Mouse (Mus musculus): Measurements from ENCODE around the gene Tmem177. TPM values are rescaled to one million over a fixed set of nuclear protein-coding genes. Genes with fewer than 3 reads are reported as not detected.
A peak's percentile ranks its signal among the peaks of the same experiment; 100 is the strongest.

Tmem177 gene
- total and polyA plus RNA-seq, 2 experiments from 2014 or later, result 4.2 to 10.8 TPM

GRCm38 (mm10) chr1:119950086-119950485 is 37.1 kb upstream of the Tmem177 start:
- Histone ChIP-seq H3K27ac (no peak overlapping the region), H3K9me3 (ENCODE audit: low read length) (no peaks in the 10 kb centered on the region), H3K27me3 (ENCODE audit: insufficient read depth, low read length) (no peaks in the 10 kb centered on the region), H3K4me3 (ENCODE audit: low read length) (no peak overlapping the region), H3K4me2 (ENCODE audit: low read depth, low read length) (no peak overlapping the region), H3K4me1 (ENCODE audit: insufficient read depth, low read length) (no peaks in the 10 kb centered on the region), H3K36me3 (ENCODE audit: insufficient read depth, low read length) (no peaks in the 10 kb centered on the region), H3K9ac (replicated peaks; ENCODE audit: low read length) (no peak overlapping the region)
- TF ChIP-seq CTCF (IDR thresholded peaks at IDR 0.05; ENCODE audit: low read depth), result no peak
- 96% methylated on average over 8 of the region's 8 CpGs for WGBS
- DNase-seq (ENCODE audit: low spot score) (no peak), ATAC-seq (no peak)

DNA sequence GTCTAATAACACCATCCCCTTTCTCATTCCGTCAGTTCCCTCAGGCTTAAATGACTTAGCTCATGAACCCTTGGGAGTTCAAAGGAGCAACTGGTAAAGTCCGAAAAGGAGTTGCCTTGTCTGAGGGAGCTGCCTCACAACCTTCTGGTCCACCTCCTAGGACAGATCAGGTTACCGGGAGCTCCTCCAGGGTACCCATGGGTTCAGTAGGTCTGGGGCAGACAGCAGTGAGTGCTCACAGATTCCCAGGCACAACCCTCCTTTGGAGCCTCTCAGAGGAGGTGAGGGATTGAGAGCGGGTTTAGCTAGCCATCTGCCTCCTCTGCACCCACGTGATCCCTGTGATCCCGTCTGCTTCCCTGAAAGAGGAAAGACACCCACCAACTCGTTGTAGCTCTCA is 23.9 kb upstream of the Tmem177 start:
- Histone ChIP-seq H3K4me3 (ENCODE audit: low read length) (no peak overlapping the region), H3K27me3 (ENCODE audit: insufficient read depth, low read length) (no peaks in the 10 kb centered on the region), H3K4me1 (ENCODE audit: insufficient read depth, low read length) (no peaks in the 10 kb centered on the region), H3K9ac (replicated peaks; ENCODE audit: low read length) (no peak overlapping the region), H3K27ac (no peak overlapping the region), H3K9me3 (ENCODE audit: low read length) (no peaks in the 10 kb centered on the region), H3K36me3 (ENCODE audit: insufficient read depth, low read length) (no peaks in the 10 kb centered on the region), H3K4me2 (ENCODE audit: low read depth, low read length) (no peak overlapping the region)
- TF ChIP-seq CTCF (IDR thresholded peaks at IDR 0.05; ENCODE audit: low read depth), result no peak
- 40% methylated on average over 7 of the region's 7 CpGs for WGBS
- no peak for DNase-seq (ENCODE audit: low spot score)
- no peak for ATAC-seq

- peak; percentile 26 for DNase-seq (ENCODE audit: low spot score)
- Histone ChIP-seq H3K9ac (replicated peaks; ENCODE audit: low read length) (no peak overlapping the region), H3K4me1 (ENCODE audit: insufficient read depth, low read length) (no peaks in the 10 kb centered on the region), H3K9me3 (ENCODE audit: low read length) (no peaks in the 10 kb centered on the region), H3K27ac (no peak overlapping the region), H3K36me3 (ENCODE audit: insufficient read depth, low read length) (no peaks in the 10 kb centered on the region), H3K4me3 (ENCODE audit: low read length) (no peak overlapping the region), H3K27me3 (ENCODE audit: insufficient read depth, low read length) (no peaks in the 10 kb centered on the region), H3K4me2 (ENCODE audit: low read depth, low read length) (no peak overlapping the region)
- peak; percentile 63 for ATAC-seq
- TF ChIP-seq CTCF (IDR thresholded peaks at IDR 0.05; ENCODE audit: low read depth), result no peak
- WGBS, result 73% methylated on average over 4 of the region's 4 CpGs
These were observed 18.6 kb upstream of the Tmem177 start for GRCm38 (mm10) chr1:119931421-119932150.

- peak; percentile 83 for TF ChIP-seq CTCF (IDR thresholded peaks at IDR 0.05; ENCODE audit: low read depth)
- Histone ChIP-seq H3K27ac (no peak overlapping the region), H3K9me3 (ENCODE audit: low read length) (no peaks in the 10 kb centered on the region), H3K9ac (replicated peaks; ENCODE audit: low read length) (no peak overlapping the region), H3K4me3 (ENCODE audit: low read length) (no peak overlapping the region), H3K4me1 (ENCODE audit: insufficient read depth, low read length) (no peaks in the 10 kb centered on the region), H3K27me3 (ENCODE audit: insufficient read depth, low read length) (no peaks in the 10 kb centered on the region), H3K36me3 (ENCODE audit: insufficient read depth, low read length) (no peaks in the 10 kb centered on the region), H3K4me2 (ENCODE audit: low read depth, low read length) (no peak overlapping the region)
- ATAC-seq (no peak), DNase-seq (ENCODE audit: low spot score) (peak; percentile 79)
- 52% methylated on average over 1 of the region's 1 CpGs for WGBS
These were observed 16.7 kb upstream of the Tmem177 start for GRCm38 (mm10) chr1:119929715-119930114.

GRCm38 (mm10) chr1:119919299-119919698 is 6.3 kb upstream of the Tmem177 start:
- no peaks in the 10 kb centered on the region for H3K36me3 ChIP-seq (ENCODE audit: insufficient read depth, low read length)
- H3K4me1 ChIP-seq (ENCODE audit: insufficient read depth, low read length), result no peaks in the 10 kb centered on the region
- no peak overlapping the region for H3K4me3 ChIP-seq (ENCODE audit: low read length)
- H3K27ac ChIP-seq, result no peak overlapping the region
- H3K9me3 ChIP-seq (ENCODE audit: low read length), result no peaks in the 10 kb centered on the region
- no peak for ATAC-seq
- WGBS, result 59% methylated on average over 4 of the region's 4 CpGs
- no peak for DNase-seq (ENCODE audit: low spot score)
- H3K4me2 ChIP-seq (ENCODE audit: low read depth, low read length), result no peak overlapping the region
- H3K27me3 ChIP-seq (ENCODE audit: insufficient read depth, low read length), result no peaks in the 10 kb centered on the region
- peak; percentile 61 for TF ChIP-seq CTCF (IDR thresholded peaks at IDR 0.05; ENCODE audit: low read depth)
- H3K9ac ChIP-seq (replicated peaks; ENCODE audit: low read length), result no peak overlapping the region

GRCm38 (mm10) chr1:119916823-119917371 is 3.9 kb upstream of the Tmem177 start:
- no peak overlapping the region for H3K4me2 ChIP-seq (ENCODE audit: low read depth, low read length)
- H3K27ac ChIP-seq, result no peak overlapping the region
- TF ChIP-seq CTCF (IDR thresholded peaks at IDR 0.05; ENCODE audit: low read depth), result no peak
- H3K4me3 ChIP-seq (ENCODE audit: low read length), result no peak overlapping the region
- no peak for DNase-seq (ENCODE audit: low spot score)
- no peak for ATAC-seq
- H3K27me3 ChIP-seq (ENCODE audit: insufficient read depth, low read length), result no peaks in the 10 kb centered on the region
- no peaks in the 10 kb centered on the region for H3K9me3 ChIP-seq (ENCODE audit: low read length)
- no peaks in the 10 kb centered on the region for H3K4me1 ChIP-seq (ENCODE audit: insufficient read depth, low read length)
- no peak overlapping the region for H3K9ac ChIP-seq (replicated peaks; ENCODE audit: low read length)
- 85% methylated on average over 5 of the region's 5 CpGs for WGBS
- H3K36me3 ChIP-seq (ENCODE audit: insufficient read depth, low read length), result no peaks in the 10 kb centered on the region

DNA sequence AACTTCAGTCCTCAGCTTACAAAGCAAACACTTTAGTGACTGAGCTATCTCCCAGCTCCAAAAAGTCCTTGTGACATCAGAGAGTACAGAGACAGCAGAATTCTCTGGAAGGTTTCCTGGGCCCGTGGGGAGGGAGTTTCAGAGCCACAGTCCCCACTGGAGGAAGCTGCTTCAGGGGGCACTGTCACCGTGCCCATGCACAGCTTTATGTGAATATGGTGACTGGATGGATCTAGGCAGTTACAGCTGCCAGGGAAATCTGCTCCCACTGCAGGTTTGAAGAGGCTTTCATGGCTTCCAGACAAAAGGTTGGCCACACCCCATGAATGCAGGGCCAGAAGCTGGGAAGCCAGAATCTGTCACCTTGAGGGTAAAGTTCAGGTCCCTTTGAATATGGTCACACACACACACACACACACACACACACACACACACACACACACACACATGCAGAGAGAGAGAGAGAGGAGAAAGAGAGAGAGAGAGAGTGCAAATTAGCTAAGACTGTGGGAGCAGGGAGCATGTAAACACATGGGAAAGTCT is 5.7 kb downstream of the Tmem177 start:
- TF ChIP-seq CTCF (IDR thresholded peaks at IDR 0.05; ENCODE audit: low read depth), result no peak
- H3K9me3 ChIP-seq (ENCODE audit: low read length), result no peaks in the 10 kb centered on the region
- no peaks in the 10 kb centered on the region for H3K27me3 ChIP-seq (ENCODE audit: insufficient read depth, low read length)
- DNase-seq (ENCODE audit: low spot score) (no peak), ATAC-seq (no peak)
- no peak overlapping the region for H3K4me3 ChIP-seq (ENCODE audit: low read length)
- no peak overlapping the region for H3K27ac ChIP-seq
- no peak overlapping the region for H3K4me2 ChIP-seq (ENCODE audit: low read depth, low read length)
- H3K36me3 ChIP-seq (ENCODE audit: insufficient read depth, low read length), result no peaks in the 10 kb centered on the region
- no peak overlapping the region for H3K9ac ChIP-seq (replicated peaks; ENCODE audit: low read length)
- WGBS, result 41% methylated on average over 2 of the region's 2 CpGs
- H3K4me1 ChIP-seq (ENCODE audit: insufficient read depth, low read length), result 0 out of 2 replicates have a peak, but pooled peaks cover 4% of the 10 kb centered on the region

Data from hindbrain, postnatal 0 days (tissue).